Mouse (Mus musculus): ENCODE measurements around the gene Dcdc2c. TPM values are rescaled to one million over a fixed set of nuclear protein-coding genes. Genes with fewer than 3 reads are reported as not detected.

Gene Dcdc2c
- 0.13 TPM in 1 of 2 replicates, not detected in the other for polyA plus RNA-seq (2016; fragmentation: Nextera tagmentation; extraction: Ambion mirVana)

DNA sequence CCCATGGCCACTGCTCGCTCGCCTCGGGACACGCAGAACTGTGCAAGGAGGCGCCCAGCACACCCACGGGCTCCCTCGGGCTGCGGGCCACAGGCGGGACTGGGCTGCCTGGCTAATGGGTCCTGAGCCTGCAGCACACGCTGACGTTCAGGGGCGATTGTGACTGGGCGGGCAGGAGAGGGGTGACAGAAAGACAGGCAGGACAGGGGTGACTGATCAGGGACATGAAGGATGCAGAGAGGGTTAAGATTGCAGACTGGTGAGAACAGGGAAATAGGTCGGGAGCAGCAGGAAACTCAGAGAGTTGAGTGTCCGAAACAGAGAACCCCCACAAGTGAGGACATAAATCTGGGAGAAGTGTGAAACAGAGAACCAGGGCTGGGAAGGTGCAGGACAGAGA is at the start of gene Dcdc2c:
Gene Dcdc2c, minus strand, starts transcription at position 101 of the 400 bp plus-strand sequence.
- no peaks in the 10 kb centered on the region for H3K36me3 ChIP-seq
- H3K27me3 ChIP-seq (replicated peaks) = peaks cover 14% of the 10 kb centered on the region; the same call in 1 of the 2 replicates
- 0 out of 2 replicates have a peak within 1 kb of the TSS, but pooled peaks have one; percentile 7 for H3K4me3 ChIP-seq
- H3K4me1 ChIP-seq (replicated peaks) = peaks cover 10% of the 10 kb centered on the region
- WGBS = 61% methylated on average over 15 of the region's 15 CpGs
- ATAC-seq (ENCODE audit: insufficient number of reproducible peaks, low FRiP score) = no peak
- no peak within 1 kb of the TSS; the same call in 1 of the 2 replicates for H3K9ac ChIP-seq
- H3K27ac ChIP-seq (ENCODE audit: poor library complexity, severe bottlenecking) = no peak within 1 kb of the TSS
- H3K9me3 ChIP-seq (replicated peaks) = 0 out of 2 replicates have a peak, but pooled peaks cover 3% of the 10 kb centered on the region
- peak within 1 kb of the TSS; percentile 58 for H3K4me2 ChIP-seq

DNA sequence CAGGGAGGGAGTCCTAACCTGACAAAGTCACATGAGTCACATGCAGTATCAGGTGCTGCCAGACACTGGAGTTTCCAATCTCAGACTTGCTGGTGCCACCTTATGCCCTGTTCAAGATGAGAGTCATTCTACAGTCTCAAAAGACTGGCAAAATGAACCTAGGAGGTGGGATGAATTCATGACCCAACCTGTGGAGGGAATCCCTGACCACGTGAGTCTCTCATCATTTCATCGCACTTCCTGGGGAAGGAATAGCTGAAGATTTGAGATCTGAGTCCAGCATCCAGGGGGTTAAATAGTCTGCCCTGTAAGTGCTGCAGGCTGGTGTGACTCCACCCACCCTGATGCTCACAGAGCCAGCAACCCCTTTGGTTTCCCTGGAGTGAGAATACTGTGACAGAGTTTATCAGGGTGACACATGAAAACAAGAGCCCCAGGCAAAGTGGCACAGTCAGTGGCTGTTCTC is 46.4 kb upstream of the Dcdc2c start:
- Histone ChIP-seq H3K4me2 (no peak overlapping the region), H3K36me3 (no peaks in the 10 kb centered on the region), H3K9ac (no peak overlapping the region), H3K27ac (ENCODE audit: poor library complexity, severe bottlenecking) (no peak overlapping the region), H3K4me3 (no peak overlapping the region), H3K9me3 (replicated peaks) (no peaks in the 10 kb centered on the region), H3K4me1 (replicated peaks) (peaks cover 22% of the 10 kb centered on the region), H3K27me3 (replicated peaks) (no peaks in the 10 kb centered on the region)
- no peak for ATAC-seq (ENCODE audit: insufficient number of reproducible peaks, low FRiP score)
- 45% methylated on average over 2 of the region's 2 CpGs for WGBS

DNA sequence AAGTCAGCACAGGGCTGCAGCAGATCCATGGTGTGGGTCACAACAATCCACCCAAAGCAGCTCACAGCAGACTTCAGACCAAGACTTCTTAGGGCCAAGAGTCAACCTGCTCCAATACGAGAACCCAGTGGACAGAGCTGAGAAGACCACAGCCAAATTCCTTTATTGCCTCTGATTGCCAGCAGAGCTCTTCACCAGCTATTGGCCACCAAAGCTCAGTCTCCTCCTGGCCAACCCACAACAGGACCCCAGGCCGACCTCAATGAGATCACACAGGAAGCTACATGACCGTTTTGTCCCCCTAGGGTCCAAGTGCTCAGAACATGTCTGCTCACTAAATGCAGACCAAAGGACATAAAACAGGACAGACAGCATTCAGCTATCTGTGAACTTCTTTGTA is 45.9 kb upstream of the Dcdc2c start:
- H3K4me1 ChIP-seq (replicated peaks) = peaks cover 22% of the 10 kb centered on the region
- ATAC-seq (ENCODE audit: insufficient number of reproducible peaks, low FRiP score) = no peak
- no peak overlapping the region for H3K9ac ChIP-seq
- H3K27me3 ChIP-seq (replicated peaks) = no peaks in the 10 kb centered on the region
- 39% methylated on average over 3 of the region's 3 CpGs for WGBS
- no peaks in the 10 kb centered on the region for H3K9me3 ChIP-seq (replicated peaks)
- no peak overlapping the region for H3K27ac ChIP-seq (ENCODE audit: poor library complexity, severe bottlenecking)
- no peak overlapping the region for H3K4me2 ChIP-seq
- H3K36me3 ChIP-seq = no peaks in the 10 kb centered on the region
- H3K4me3 ChIP-seq = no peak overlapping the region

DNA sequence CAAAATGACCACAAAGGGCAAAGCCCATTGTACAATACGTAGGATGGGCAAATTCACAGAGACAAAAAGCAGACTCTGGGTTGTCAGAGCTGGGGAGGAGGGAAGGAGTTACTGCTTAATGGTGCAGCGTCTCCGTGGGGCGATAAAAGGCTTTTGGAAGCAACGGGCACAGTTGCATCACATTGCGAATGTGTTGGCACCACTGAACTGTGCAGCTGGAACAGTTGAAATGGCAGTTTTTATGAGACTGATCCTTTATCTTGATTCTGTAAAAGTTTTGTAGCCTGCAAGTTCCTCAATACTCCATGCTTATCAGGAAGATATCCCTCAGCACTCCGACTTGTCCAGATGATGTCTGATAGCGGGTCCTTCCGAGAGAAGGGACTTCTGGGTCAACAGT is 45.5 kb upstream of the Dcdc2c start:
- no peak overlapping the region for H3K4me2 ChIP-seq
- no peak overlapping the region for H3K4me3 ChIP-seq
- no peak for ATAC-seq (ENCODE audit: insufficient number of reproducible peaks, low FRiP score)
- H3K9ac ChIP-seq = no peak overlapping the region
- peaks cover 22% of the 10 kb centered on the region for H3K4me1 ChIP-seq (replicated peaks)
- no peak overlapping the region for H3K27ac ChIP-seq (ENCODE audit: poor library complexity, severe bottlenecking)
- no peaks in the 10 kb centered on the region for H3K9me3 ChIP-seq (replicated peaks)
- H3K27me3 ChIP-seq (replicated peaks) = no peaks in the 10 kb centered on the region
- H3K36me3 ChIP-seq = no peaks in the 10 kb centered on the region
- 58% methylated on average over 9 of the region's 9 CpGs for WGBS

DNA sequence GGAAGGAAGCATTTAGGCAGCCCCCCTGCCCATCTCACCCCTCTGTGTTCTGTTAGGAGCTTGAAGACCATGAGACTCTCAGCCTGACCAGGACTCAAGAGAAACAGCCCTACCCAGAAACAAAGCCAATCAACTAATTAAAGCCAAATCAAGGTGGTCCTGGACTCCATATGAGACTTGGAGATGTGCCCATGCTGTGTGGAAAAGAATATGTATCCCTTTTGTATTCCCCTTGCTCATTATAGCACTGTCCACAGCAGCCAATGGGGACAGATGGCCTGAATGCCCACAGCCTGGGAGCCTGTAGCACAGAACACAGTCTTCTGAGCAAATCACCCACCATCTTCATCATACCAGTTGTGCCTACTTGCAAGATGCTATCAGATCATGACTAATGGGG is 44.7 kb upstream of the Dcdc2c start:
- no peaks in the 10 kb centered on the region for H3K27me3 ChIP-seq (replicated peaks)
- peaks cover 18% of the 10 kb centered on the region for H3K4me1 ChIP-seq (replicated peaks)
- H3K9ac ChIP-seq = no peak overlapping the region
- ATAC-seq (ENCODE audit: insufficient number of reproducible peaks, low FRiP score) = no peak
- no peaks in the 10 kb centered on the region for H3K9me3 ChIP-seq (replicated peaks)
- H3K27ac ChIP-seq (ENCODE audit: poor library complexity, severe bottlenecking) = no peak overlapping the region
- H3K4me2 ChIP-seq = no peak overlapping the region
- H3K36me3 ChIP-seq = no peaks in the 10 kb centered on the region
- H3K4me3 ChIP-seq = no peak overlapping the region

DNA sequence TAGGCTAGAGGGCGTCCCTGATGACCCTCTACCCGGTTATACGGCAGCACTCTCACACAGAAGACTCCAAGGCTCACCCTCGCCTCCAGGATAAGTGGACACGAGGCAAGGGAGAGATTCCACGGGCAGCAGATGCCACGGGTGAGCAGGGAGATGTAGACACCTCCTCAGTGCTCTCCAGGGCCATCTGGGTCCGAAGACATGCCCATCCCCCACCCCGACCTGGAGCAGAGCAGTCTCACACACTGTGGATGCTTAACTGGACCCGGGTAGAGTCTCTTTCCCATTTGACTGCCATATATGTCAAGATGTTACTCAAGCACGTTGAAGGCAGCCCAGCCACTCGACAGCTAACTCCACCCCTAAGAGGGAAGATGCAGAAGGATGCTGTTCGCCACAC is 38.2 kb upstream of the Dcdc2c start:
- H3K9ac ChIP-seq = no peak overlapping the region
- WGBS = 41% methylated on average over 13 of the region's 13 CpGs
- no peak overlapping the region for H3K4me3 ChIP-seq
- H3K27me3 ChIP-seq (replicated peaks) = peaks cover 22% of the 10 kb centered on the region
- H3K27ac ChIP-seq (ENCODE audit: poor library complexity, severe bottlenecking) = no peak overlapping the region
- ATAC-seq (ENCODE audit: insufficient number of reproducible peaks, low FRiP score) = 0 out of 2 replicates have a peak, but pooled peaks have one; percentile 17
- H3K4me2 ChIP-seq = no peak overlapping the region
- H3K4me1 ChIP-seq (replicated peaks) = peaks cover 12% of the 10 kb centered on the region
- H3K36me3 ChIP-seq = no peaks in the 10 kb centered on the region
- no peaks in the 10 kb centered on the region for H3K9me3 ChIP-seq (replicated peaks)

DNA sequence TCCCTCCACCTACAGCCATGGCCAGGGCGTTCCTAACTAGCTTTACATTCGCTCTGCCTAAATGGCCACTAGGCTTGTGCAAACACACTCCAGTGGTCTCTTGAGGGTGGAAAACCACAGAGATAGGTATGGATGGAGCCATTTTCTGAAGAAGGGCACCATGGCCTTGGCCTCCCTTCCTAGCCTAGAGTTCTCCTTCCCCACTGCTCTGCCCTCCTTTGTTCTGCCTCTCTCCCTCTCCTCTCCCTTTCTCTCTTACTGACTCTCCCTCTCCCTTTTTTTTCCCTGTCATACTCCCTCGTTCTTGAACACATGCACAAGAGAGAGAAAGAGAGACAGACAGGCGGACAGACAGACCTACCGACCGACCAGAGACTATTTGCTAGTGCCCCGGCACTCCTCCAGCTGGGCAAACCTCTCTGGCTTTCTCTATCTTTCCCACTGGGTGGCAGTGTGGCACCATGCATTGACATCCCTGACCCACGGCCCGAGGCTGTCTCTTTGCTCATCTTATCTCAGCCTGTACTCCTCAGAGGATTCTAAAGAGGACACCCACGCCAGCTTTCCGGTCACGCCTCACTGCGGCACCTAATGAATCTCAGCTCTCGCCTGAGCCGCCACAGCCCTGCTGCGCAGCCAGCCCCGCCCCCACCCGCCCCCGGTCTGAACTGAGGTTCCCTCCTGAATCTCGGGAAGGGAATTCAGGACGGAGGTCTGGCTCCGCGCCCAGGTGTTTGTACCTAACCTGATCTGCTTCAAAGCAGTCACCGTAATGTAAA is 37.1 kb upstream of the Dcdc2c start:
- Histone ChIP-seq H3K27ac (ENCODE audit: poor library complexity, severe bottlenecking) (no peak overlapping the region), H3K27me3 (replicated peaks) (peaks cover 23% of the 10 kb centered on the region), H3K36me3 (no peaks in the 10 kb centered on the region), H3K4me2 (peak overlapping the region; percentile 90), H3K9ac (peak overlapping the region; percentile 66; the same call in 1 of the 2 replicates), H3K4me1 (replicated peaks) (peaks cover 12% of the 10 kb centered on the region), H3K9me3 (replicated peaks) (no peaks in the 10 kb centered on the region), H3K4me3 (peak overlapping the region; percentile 54)
- 8% methylated on average over 24 of the region's 24 CpGs for WGBS
- peak; percentile 66 for ATAC-seq (ENCODE audit: insufficient number of reproducible peaks, low FRiP score)

DNA sequence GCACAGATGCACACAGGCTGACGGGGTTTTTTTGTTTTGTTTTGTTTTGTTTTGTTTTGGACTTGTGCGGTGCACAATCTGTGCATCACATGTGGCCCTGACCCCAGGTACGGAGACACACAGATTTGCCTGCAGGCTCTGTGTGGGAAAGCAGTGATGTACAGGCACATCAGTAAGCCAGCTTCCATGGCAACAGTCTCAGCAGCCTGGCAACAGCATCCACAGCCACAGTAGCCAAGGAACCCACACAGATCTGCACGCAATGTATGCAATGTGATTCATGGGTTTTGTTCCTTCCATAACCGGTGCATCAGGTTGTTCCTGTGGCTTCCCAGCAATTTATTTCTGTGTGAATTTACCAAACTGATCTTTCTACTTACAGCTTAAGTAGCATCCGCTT is 35.8 kb upstream of the Dcdc2c start:
- H3K9ac ChIP-seq = no peak overlapping the region
- 78% methylated on average over 6 of the region's 6 CpGs for WGBS
- no peak overlapping the region for H3K4me2 ChIP-seq
- peaks cover 23% of the 10 kb centered on the region for H3K27me3 ChIP-seq (replicated peaks)
- H3K27ac ChIP-seq (ENCODE audit: poor library complexity, severe bottlenecking) = no peak overlapping the region
- H3K4me3 ChIP-seq = no peak overlapping the region
- H3K9me3 ChIP-seq (replicated peaks) = no peaks in the 10 kb centered on the region
- no peak for ATAC-seq (ENCODE audit: insufficient number of reproducible peaks, low FRiP score)
- peaks cover 12% of the 10 kb centered on the region for H3K4me1 ChIP-seq (replicated peaks)
- H3K36me3 ChIP-seq = no peaks in the 10 kb centered on the region

DNA sequence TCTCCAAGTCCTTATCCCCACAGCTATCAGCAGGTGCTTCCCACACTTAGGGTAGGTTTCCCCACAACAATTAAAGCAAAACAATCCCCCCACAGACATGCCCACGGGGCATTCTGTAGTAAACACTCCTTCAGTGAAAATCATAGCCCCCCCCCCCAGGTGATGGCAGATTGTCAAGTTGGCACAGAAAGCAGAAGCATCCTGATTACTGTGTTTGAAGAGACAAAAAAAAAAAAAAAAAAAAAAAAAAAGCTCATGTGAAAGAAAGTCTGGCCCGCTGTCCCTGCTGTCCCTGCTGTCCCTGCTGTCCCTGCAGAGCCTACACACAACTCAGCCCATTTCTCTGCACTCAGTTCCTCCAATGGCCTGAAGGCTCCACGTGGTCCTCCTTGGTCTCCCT is 31.8 kb upstream of the Dcdc2c start:
- no peak for ATAC-seq (ENCODE audit: insufficient number of reproducible peaks, low FRiP score)
- no peak overlapping the region for H3K27ac ChIP-seq (ENCODE audit: poor library complexity, severe bottlenecking)
- H3K36me3 ChIP-seq = no peaks in the 10 kb centered on the region
- no peak overlapping the region for H3K4me3 ChIP-seq
- H3K27me3 ChIP-seq (replicated peaks) = peaks cover 17% of the 10 kb centered on the region
- 53% methylated on average over 3 of the region's 3 CpGs for WGBS
- H3K9ac ChIP-seq = no peak overlapping the region
- H3K4me1 ChIP-seq (replicated peaks) = 0 out of 2 replicates have a peak, but pooled peaks cover 1% of the 10 kb centered on the region
- no peaks in the 10 kb centered on the region for H3K9me3 ChIP-seq (replicated peaks)
- no peak overlapping the region for H3K4me2 ChIP-seq

DNA sequence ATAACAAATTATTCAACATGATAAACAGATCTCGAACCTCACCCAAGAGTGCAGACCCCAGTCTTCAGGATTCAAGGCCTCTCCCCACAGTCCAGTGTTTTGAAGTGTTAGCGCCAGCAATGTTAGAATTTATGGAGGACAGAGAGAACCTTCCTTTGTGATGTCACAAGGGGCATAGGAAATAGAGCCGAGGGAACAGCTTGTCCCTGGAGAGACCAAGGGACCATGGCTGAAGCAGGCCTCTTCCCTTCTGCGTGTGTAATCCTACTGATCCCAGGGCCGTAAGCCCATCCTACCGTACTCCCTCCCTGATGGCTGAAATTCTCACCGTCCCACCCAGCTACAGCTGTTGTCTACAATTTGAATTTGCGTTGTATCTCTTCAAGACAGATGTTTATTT is 30.2 kb upstream of the Dcdc2c start, which contains the start of gene Allc:
Gene Allc, minus strand, starts transcription at position 101 of the 400 bp plus-strand sequence.
- no peak for ATAC-seq (ENCODE audit: insufficient number of reproducible peaks, low FRiP score)
- Histone ChIP-seq H3K9ac (no peak within 1 kb of the TSS), H3K36me3 (no peaks in the 10 kb centered on the region), H3K27me3 (replicated peaks) (0 out of 2 replicates have a peak, but pooled peaks cover 4% of the 10 kb centered on the region), H3K9me3 (replicated peaks) (no peaks in the 10 kb centered on the region), H3K27ac (ENCODE audit: poor library complexity, severe bottlenecking) (no peak within 1 kb of the TSS), H3K4me3 (no peak within 1 kb of the TSS), H3K4me2 (no peak within 1 kb of the TSS), H3K4me1 (replicated peaks) (no peaks in the 10 kb centered on the region)
- WGBS = 80% methylated on average over 8 of the region's 8 CpGs

DNA sequence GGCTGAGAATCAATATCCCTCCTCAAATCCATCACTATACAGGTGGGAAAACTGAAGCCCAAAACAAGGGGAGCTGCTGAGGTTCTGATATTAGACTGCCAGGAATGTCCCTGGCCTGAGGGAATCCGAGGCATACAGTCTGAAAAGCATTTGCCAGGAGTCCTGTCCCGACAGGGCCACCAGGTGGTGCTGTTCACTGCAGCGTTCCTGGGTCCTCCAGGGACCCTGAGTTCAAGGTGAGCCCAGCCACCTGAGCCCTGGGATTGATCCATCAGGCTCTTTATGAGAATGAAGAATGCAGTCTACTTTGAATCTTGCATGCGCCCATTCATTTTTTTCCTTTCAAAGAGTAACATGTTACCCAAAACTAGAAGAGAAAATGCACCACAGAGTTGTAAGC is 26.9 kb upstream of the Dcdc2c start:
- Histone ChIP-seq H3K4me1 (replicated peaks) (no peaks in the 10 kb centered on the region), H3K27me3 (replicated peaks) (no peaks in the 10 kb centered on the region), H3K36me3 (no peaks in the 10 kb centered on the region), H3K9me3 (replicated peaks) (no peaks in the 10 kb centered on the region), H3K9ac (no peak overlapping the region), H3K4me2 (no peak overlapping the region), H3K27ac (ENCODE audit: poor library complexity, severe bottlenecking) (no peak overlapping the region), H3K4me3 (no peak overlapping the region)
- 31% methylated on average over 4 of the region's 4 CpGs for WGBS
- ATAC-seq (ENCODE audit: insufficient number of reproducible peaks, low FRiP score) = no peak

Measured in heart, embryonic 12.5 days (tissue).